Mouse (Mus musculus) embryonic stem cell, embryonic (primary cell): Measurements from ENCODE around the gene Cryaa.

Experiments used
- CTCF ChIA-PET, 4 experiments: fragments of 300-600 bp in 2 of 4; fragments of 350-600 bp in 2 of 4; sonication (Branson Sonifier 250); formaldehyde crosslinking; loops; one replicate each; lab custom pipeline; 2022; ENCODE audit warnings: inconsistent platforms in 2 of 4; lab: Charles Lee
- POLR2A ChIA-PET, 4 experiments: fragments of 300-600 bp in 2 of 4; fragments of 350-600 bp in 2 of 4; sonication (Branson Sonifier 250); formaldehyde crosslinking; loops; one replicate each; lab custom pipeline; 2022; ENCODE audit warnings: antibody characterized with exemption in 4 of 4, inconsistent platforms in 1 of 4; lab: Charles Lee

Cryaa gene

DNA sequence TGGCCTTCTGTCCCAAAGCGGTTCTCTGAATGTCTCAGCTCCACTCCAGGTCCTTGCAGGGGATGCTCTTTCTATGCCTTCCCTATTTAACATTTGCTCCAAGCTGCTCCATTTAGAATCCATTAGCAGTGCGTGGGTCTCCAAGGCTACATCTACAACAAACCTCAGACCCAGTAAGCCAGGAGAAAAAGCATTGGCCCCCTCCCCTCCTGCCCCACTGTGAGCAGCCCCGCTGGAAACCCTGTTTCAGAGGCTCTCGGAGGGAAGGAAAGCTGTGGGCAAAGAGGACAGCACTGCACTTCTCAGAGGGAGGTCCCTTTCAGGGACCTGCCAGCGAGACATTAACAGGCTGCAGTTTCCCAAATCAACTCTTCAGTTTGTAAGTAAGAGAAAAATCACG, 47.8 kb downstream of the Cryaa start:
- ChIA-PET CTCF (interaction anchor here in 1 of 4 experiments (0.6 kb wide), 1 partner anchor 246 kb away, joined by 5 read pairs; no protein-coding TSS in a partner anchor), POLR2A (interaction anchor here in 3 of 4 experiments (0.6 to 2.9 kb wide), 10 partner anchors 8 to 331 kb away, joined by 3 to 19 read pairs (median 4); no protein-coding TSS in a partner anchor)

DNA sequence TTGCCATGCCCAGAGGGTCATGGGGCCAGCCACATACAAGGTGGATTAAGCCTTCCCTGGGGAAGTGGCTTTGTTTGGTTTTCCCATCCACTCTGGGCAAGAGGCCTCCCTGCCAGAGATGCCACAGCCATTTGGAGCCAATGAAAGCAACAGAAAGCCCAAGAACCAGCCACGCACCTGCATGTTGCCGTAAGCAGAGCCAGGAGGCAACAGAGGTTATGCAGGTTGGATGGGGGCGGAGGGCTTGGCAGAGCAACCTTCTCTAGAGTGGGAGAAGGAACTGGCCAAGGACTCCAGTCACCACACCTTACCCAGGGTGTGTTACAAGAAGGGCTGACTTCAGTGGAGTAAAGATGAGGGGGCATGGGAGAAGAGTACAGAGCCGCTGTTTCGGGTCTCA, 48.6 kb downstream of the Cryaa start:
- CTCF ChIA-PET = no interaction called here
- POLR2A ChIA-PET = interaction anchor here in 1 of 4 experiments (1.0 to 2.9 kb wide), 2 partner anchors 21 to 84 kb away, joined by 3 to 9 read pairs; no protein-coding TSS in a partner anchor

DNA sequence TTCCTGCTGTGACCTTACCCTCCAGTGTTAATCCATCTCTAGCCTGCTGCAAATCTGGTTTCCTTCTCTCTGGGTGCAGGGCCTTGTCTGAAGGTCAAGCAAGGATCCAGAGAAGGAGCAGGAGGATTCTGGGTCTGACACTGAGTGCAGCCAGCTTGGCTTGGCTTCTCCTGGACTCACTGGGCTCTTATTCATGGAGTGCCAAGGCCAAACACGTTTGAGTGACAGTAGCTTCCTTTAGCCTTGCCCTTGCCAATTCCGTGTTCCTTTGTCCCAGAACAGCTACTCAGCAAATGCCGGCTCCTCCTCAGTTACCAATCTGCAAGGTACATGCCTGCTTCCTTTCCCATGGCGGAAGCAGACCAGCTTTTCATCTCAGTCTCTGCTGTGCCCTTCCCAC, 49.6 kb downstream of the Cryaa start:
- CTCF ChIA-PET = no interaction called here

DNA sequence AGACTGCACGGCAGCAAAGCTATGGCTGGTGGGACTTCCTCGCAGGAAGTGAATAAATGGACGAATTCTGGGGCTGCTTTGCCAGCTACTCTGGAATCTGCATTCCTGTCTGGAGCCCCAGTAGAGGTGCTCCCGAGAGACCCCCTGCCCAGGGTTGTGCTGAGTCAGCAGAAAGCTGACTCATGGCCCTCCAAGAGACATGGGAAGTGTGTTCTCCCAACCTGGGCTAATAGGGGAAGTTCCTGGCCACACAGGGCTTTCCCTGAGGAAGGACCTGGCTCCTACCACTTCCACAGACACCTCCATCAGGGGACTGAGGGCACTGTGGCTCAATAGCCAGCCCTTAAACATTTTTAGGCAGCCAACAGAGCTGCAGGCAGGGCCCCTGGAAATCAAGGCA, 50.4 kb downstream of the Cryaa start:
- ChIA-PET POLR2A (interaction anchor here in 2 of 4 experiments (1.1 to 2.5 kb wide), 6 partner anchors 10 to 109 kb away, joined by 3 to 11 read pairs (median 4); no protein-coding TSS in a partner anchor), CTCF (no interaction called here)

More for the DNA sequence above, 49.6 kb downstream of the Cryaa start:
- POLR2A ChIA-PET = interaction anchor here in 3 of 4 experiments (0.6 to 2.5 kb wide), 7 partner anchors 9 to 411 kb away, joined by 3 to 11 read pairs (median 4); no protein-coding TSS in a partner anchor

DNA sequence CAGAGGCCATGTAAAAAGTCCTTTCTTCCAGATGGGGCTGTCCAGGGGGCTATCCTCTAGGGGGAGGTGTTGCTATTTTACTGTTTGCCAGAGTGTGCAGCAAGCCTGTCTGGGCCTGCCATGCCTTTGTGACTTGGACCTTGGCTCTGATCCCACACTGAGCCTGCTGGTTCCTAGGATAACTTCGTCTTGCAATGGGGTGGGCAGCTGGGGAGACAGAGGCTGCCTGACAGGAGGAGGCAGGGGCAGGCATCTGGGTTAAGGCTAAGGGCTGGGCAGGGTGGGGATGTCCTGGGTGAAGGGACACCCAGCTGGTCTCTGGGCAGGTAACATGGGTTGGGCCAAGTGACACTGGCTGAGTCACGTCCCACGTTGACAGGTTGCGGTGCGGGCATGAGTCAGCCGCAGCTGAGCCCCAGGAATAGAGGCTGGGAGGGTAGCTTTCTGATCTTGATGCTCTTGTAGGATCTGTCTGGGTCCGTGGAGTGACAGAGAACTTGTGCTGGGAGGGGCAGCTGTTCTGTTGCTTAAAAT, 51.4 kb downstream of the Cryaa start:
- ChIA-PET POLR2A (interaction anchor here in 3 of 4 experiments (0.5 to 2.5 kb wide), 11 partner anchors 9 to 112 kb away, joined by 3 to 10 read pairs (median 3); no protein-coding TSS in a partner anchor), CTCF (interaction anchor here in 2 of 4 experiments (0.5 to 1.5 kb wide), 3 partner anchors 36 to 148 kb away, joined by 3 read pairs; no protein-coding TSS in a partner anchor)

DNA sequence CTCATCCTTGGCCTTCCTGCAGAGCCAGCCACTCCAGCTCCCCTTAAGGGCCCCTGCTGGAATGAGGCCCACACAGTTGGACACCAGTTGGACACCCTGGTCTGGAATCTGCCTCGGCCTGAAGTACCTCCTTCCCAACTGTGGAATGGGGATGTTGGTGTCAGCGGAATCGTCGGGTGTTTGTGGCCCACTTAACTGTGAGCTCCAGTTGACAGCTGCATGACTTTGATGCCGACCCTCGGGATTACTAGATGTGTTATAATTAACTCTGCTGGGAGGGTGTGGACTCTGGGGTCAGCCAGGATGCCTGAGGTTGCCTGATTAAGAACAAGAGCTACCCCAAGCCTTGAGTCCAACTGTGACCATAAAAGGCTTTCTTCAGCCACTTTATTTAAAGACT, 53.4 kb downstream of the Cryaa start:
- CTCF ChIA-PET = no interaction called here
- POLR2A ChIA-PET = interaction anchor here in 2 of 4 experiments (0.7 to 5.2 kb wide), 9 partner anchors 22 to 124 kb away, joined by 3 to 19 read pairs (median 5); no protein-coding TSS in a partner anchor
